Mouse (Mus musculus) midbrain, embryonic 12.5 days (tissue): ENCODE data around the gene Gm16181. TPM values are rescaled to one million over a fixed set of nuclear protein-coding genes. Genes with fewer than 3 reads are reported as not detected.

ENCODE experiments used
- ATAC-seq: fragments of 200-750 bp; cut with Nextera tagmentation; 2 replicates; pipeline ENCODE4 v1.8.0; 2017; ENCODE audit warnings: low read depth, moderate TSS enrichment, moderate library complexity; ENCODE audit not compliant: low FRiP score
- H3K27ac ChIP-seq: fragments of 300-500 bp; sonication (generic); replicated peaks from 2 replicates; pipeline ENCODE4 v1.5.1; 2016; ENCODE audit warnings: mild to moderate bottlenecking
- H3K27me3 ChIP-seq: fragments of 300-500 bp; sonication (generic); 2 replicates; pipeline ENCODE4 v1.6.1; 2016; ENCODE audit warnings: mild to moderate bottlenecking
- H3K36me3 ChIP-seq: fragments of 300-500 bp; sonication (generic); 2 replicates; pipeline ENCODE4 v1.6.1; 2016
- H3K4me1 ChIP-seq: fragments of 300-500 bp; sonication (generic); 2 replicates; pipeline ENCODE4 v1.6.1; 2016
- H3K4me2 ChIP-seq: fragments of 300-500 bp; sonication (generic); replicated peaks from 2 replicates; pipeline ENCODE4 v1.6.1; 2016; ENCODE audit warnings: mild to moderate bottlenecking, moderate library complexity
- H3K4me3 ChIP-seq: fragments of 300-500 bp; sonication (generic); 2 replicates; pipeline ENCODE4 v1.5.1; 2016; ENCODE audit warnings: mild to moderate bottlenecking
- H3K9ac ChIP-seq: fragments of 300-500 bp; sonication (generic); replicated peaks from 2 replicates; pipeline ENCODE4 v1.6.1; 2016; ENCODE audit warnings: mild to moderate bottlenecking, moderate library complexity
- H3K9me3 ChIP-seq: fragments of 300-500 bp; sonication (generic); 2 replicates; pipeline ENCODE4 v1.6.1; 2016; ENCODE audit warnings: mild to moderate bottlenecking
- whole genome bisulfite sequencing: fragments of 180-500 bp; shearing (Covaris S2); methylation state at CpG from one replicate; pipeline ENCODE4 v1.1.7; 2016; 5-methylcytosine and 5-hydroxymethylcytosine counted together
- polyA plus RNA-seq: library from polyadenylated mRNA; unstranded; fragments of >200 nt; fragmentation: Nextera tagmentation; extraction: Ambion mirVana; gene quantifications from 2 replicates; pipeline ENCODE4 v1.2.1, GENCODE M21; 2016

The Gm16181 gene
- polyA plus RNA-seq, 1 experiment from 2014 or later: 0.38 TPM

- no peak within 1 kb of the TSS for H3K27ac ChIP-seq
- H3K27me3 ChIP-seq: no peaks in the 10 kb centered on the region
- no peaks in the 10 kb centered on the region for H3K36me3 ChIP-seq
- 64% methylated on average over 7 of the region's 7 CpGs for WGBS
- H3K9ac ChIP-seq: no peak within 1 kb of the TSS
- peaks cover 13% of the 10 kb centered on the region for H3K4me1 ChIP-seq
- ATAC-seq: no peak
- H3K4me2 ChIP-seq: no peak within 1 kb of the TSS
- H3K9me3 ChIP-seq: no peaks in the 10 kb centered on the region
- H3K4me3 ChIP-seq: no peak within 1 kb of the TSS
These were observed 32.5 kb upstream of the Gm16181 start, which contains the start of gene Lst1 for GRCm38 (mm10) chr17:35187959-35188610. TSS of gene Lst1 (minus strand) at chr17:35188439.

- H3K9ac ChIP-seq: no peak overlapping the region
- H3K36me3 ChIP-seq: no peaks in the 10 kb centered on the region
- H3K27ac ChIP-seq: no peak overlapping the region
- 66% methylated on average over 1 of the region's 1 CpGs for WGBS
- no peak overlapping the region for H3K4me3 ChIP-seq
- no peak overlapping the region for H3K4me2 ChIP-seq
- H3K9me3 ChIP-seq: no peaks in the 10 kb centered on the region
- no peak for ATAC-seq
- H3K4me1 ChIP-seq: peaks cover 13% of the 10 kb centered on the region
- peaks cover 4% of the 10 kb centered on the region for H3K27me3 ChIP-seq
These were observed 31.4 kb upstream of the Gm16181 start for GRCm38 (mm10) chr17:35189186-35189585.

GRCm38 (mm10) chr17:35190096-35190495, 30.5 kb upstream of the Gm16181 start:
- H3K9ac ChIP-seq: no peak overlapping the region
- no peak overlapping the region for H3K4me2 ChIP-seq
- H3K27ac ChIP-seq: no peak overlapping the region
- no peaks in the 10 kb centered on the region for H3K9me3 ChIP-seq
- WGBS: 69% methylated on average over 4 of the region's 4 CpGs
- H3K4me1 ChIP-seq: peaks cover 13% of the 10 kb centered on the region
- no peak overlapping the region for H3K4me3 ChIP-seq
- no peak for ATAC-seq
- no peaks in the 10 kb centered on the region for H3K36me3 ChIP-seq
- H3K27me3 ChIP-seq: peaks cover 13% of the 10 kb centered on the region

GRCm38 (mm10) chr17:35191723-35192122, 28.9 kb upstream of the Gm16181 start:
- Histone ChIP-seq H3K27me3 (peaks cover 29% of the 10 kb centered on the region), H3K9ac (no peak overlapping the region), H3K36me3 (no peaks in the 10 kb centered on the region), H3K4me2 (no peak overlapping the region), H3K9me3 (no peaks in the 10 kb centered on the region), H3K4me1 (peaks cover 11% of the 10 kb centered on the region), H3K4me3 (no peak overlapping the region), H3K27ac (no peak overlapping the region)
- WGBS: 70% methylated on average over 2 of the region's 2 CpGs
- ATAC-seq: no peak

GRCm38 (mm10) chr17:35192924-35193323, 27.7 kb upstream of the Gm16181 start:
- WGBS: 82% methylated on average over 5 of the region's 5 CpGs
- Histone ChIP-seq H3K27ac (no peak overlapping the region), H3K36me3 (no peaks in the 10 kb centered on the region), H3K4me3 (no peak overlapping the region), H3K9me3 (no peaks in the 10 kb centered on the region), H3K9ac (no peak overlapping the region), H3K4me1 (peaks cover 11% of the 10 kb centered on the region), H3K27me3 (peaks cover 36% of the 10 kb centered on the region), H3K4me2 (no peak overlapping the region)
- no peak for ATAC-seq

- Histone ChIP-seq H3K4me2 (peak within 1 kb of the TSS; percentile 70), H3K9ac (no peak within 1 kb of the TSS), H3K27me3 (peaks cover 39% of the 10 kb centered on the region)
These were observed 26.5 kb upstream of the Gm16181 start, which contains the start of gene Ltb for GRCm38 (mm10) chr17:35193881-35194843. TSS of gene Ltb (plus strand) at chr17:35194439.

GRCm38 (mm10) chr17:35194844-35195630, 25.6 kb upstream of the Gm16181 start:
- WGBS: 45% methylated on average over 19 of the region's 19 CpGs
- peak overlapping the region; percentile 40 for H3K4me3 ChIP-seq
- peak overlapping the region; percentile 70 for H3K4me2 ChIP-seq
- H3K9me3 ChIP-seq: no peaks in the 10 kb centered on the region
- ATAC-seq: 0 out of 2 replicates have a peak, but pooled peaks have one; percentile 27
- H3K9ac ChIP-seq: peak overlapping the region; percentile 40; the same call in 1 of the 2 replicates
- peaks cover 11% of the 10 kb centered on the region for H3K4me1 ChIP-seq
- no peak overlapping the region for H3K27ac ChIP-seq
- H3K36me3 ChIP-seq: no peaks in the 10 kb centered on the region
- H3K27me3 ChIP-seq: peaks cover 40% of the 10 kb centered on the region

More at GRCm38 (mm10) chr17:35193881-35194843, 26.5 kb upstream of the Gm16181 start, which contains the start of gene Ltb:
- WGBS: 74% methylated on average over 28 of the region's 28 CpGs
- Histone ChIP-seq H3K4me3 (peak within 1 kb of the TSS; percentile 40), H3K9me3 (no peaks in the 10 kb centered on the region), H3K36me3 (no peaks in the 10 kb centered on the region), H3K27ac (no peak within 1 kb of the TSS), H3K4me1 (peaks cover 11% of the 10 kb centered on the region)
- ATAC-seq: no peak

- H3K4me1 ChIP-seq: peaks cover 11% of the 10 kb centered on the region
- peak overlapping the region; percentile 40; the same call in 1 of the 2 replicates for H3K9ac ChIP-seq
- peak overlapping the region; percentile 40 for H3K4me3 ChIP-seq
- 2% methylated on average over 65 of the region's 66 CpGs for WGBS
- no peak overlapping the region for H3K27ac ChIP-seq
- 0 out of 2 replicates have a peak, but pooled peaks have one; percentile 69 for ATAC-seq
- H3K36me3 ChIP-seq: no peaks in the 10 kb centered on the region
- H3K4me2 ChIP-seq: peak overlapping the region; percentile 70
- peaks cover 48% of the 10 kb centered on the region for H3K27me3 ChIP-seq
- H3K9me3 ChIP-seq: no peaks in the 10 kb centered on the region
These were observed 24.9 kb upstream of the Gm16181 start for GRCm38 (mm10) chr17:35195631-35196320.

- H3K27ac ChIP-seq: no peak overlapping the region
- no peaks in the 10 kb centered on the region for H3K36me3 ChIP-seq
- 29% methylated on average over 9 of the region's 9 CpGs for WGBS
- no peaks in the 10 kb centered on the region for H3K9me3 ChIP-seq
- no peak for ATAC-seq
- peaks cover 11% of the 10 kb centered on the region for H3K4me1 ChIP-seq
- H3K4me2 ChIP-seq: peak overlapping the region; percentile 70
- peak overlapping the region; percentile 40 for H3K4me3 ChIP-seq
- no peak overlapping the region for H3K9ac ChIP-seq
- peaks cover 53% of the 10 kb centered on the region for H3K27me3 ChIP-seq
These were observed 24.4 kb upstream of the Gm16181 start for GRCm38 (mm10) chr17:35196321-35196641.

GRCm38 (mm10) chr17:35197126-35197525, 23.5 kb upstream of the Gm16181 start:
- Histone ChIP-seq H3K9me3 (no peaks in the 10 kb centered on the region), H3K27me3 (peaks cover 61% of the 10 kb centered on the region), H3K4me2 (no peak overlapping the region), H3K4me1 (peaks cover 11% of the 10 kb centered on the region), H3K4me3 (no peak overlapping the region), H3K27ac (no peak overlapping the region), H3K36me3 (no peaks in the 10 kb centered on the region), H3K9ac (no peak overlapping the region)
- no peak for ATAC-seq
- 59% methylated on average over 6 of the region's 6 CpGs for WGBS

- Histone ChIP-seq H3K27ac (no peak overlapping the region), H3K4me2 (no peak overlapping the region), H3K4me3 (no peak overlapping the region), H3K9ac (no peak overlapping the region), H3K9me3 (no peaks in the 10 kb centered on the region), H3K4me1 (peaks cover 11% of the 10 kb centered on the region), H3K36me3 (no peaks in the 10 kb centered on the region), H3K27me3 (peaks cover 69% of the 10 kb centered on the region)
- 64% methylated on average over 7 of the region's 7 CpGs for WGBS
- ATAC-seq: no peak
These were observed 22.6 kb upstream of the Gm16181 start for GRCm38 (mm10) chr17:35198029-35198428.
